Mouse (Mus musculus) liver, postnatal 0 days (tissue): ENCODE results near the gene Phf11d. TPM values are rescaled to one million over a fixed set of nuclear protein-coding genes. Genes with fewer than 3 reads are reported as not detected.
A peak's percentile ranks its signal among the peaks of the same experiment; 100 is the strongest.
"Not testable (repeated sequence)": the region's sequence is repeated elsewhere in the genome, so short reads cannot be mapped to it uniquely, and the experiment has no call there.

Experiments
- ATAC-seq: fragments of 200-750 bp; cut with Nextera tagmentation; 2 replicates; pipeline ENCODE4 v1.8.0; 2017; ENCODE audit warnings: mild to moderate bottlenecking, moderate library complexity
- DNase-seq: peaks from one replicate; pipeline ENCODE4 v3.0.0-alpha.2; 2016
- H3K27ac ChIP-seq: fragments of 300-500 bp; sonication (generic); 2 replicates; pipeline ENCODE4 v1.5.1; 2014; ENCODE audit warnings: antibody characterized with exemption, moderate library complexity, mild to moderate bottlenecking, low read depth
- H3K27me3 ChIP-seq: fragments of 300-500 bp; sonication (generic); 2 replicates; pipeline ENCODE4 v1.6.1; 2014; ENCODE audit warnings: low read length, control low read depth, mixed read lengths; ENCODE audit not compliant: insufficient read depth
- H3K36me3 ChIP-seq: fragments of 300-500 bp; sonication (generic); replicated peaks from 2 replicates; pipeline ENCODE4 v1.6.1; 2014; ENCODE audit warnings: mild to moderate bottlenecking, control low read depth, low read length, moderate library complexity, mixed read lengths; ENCODE audit not compliant: insufficient read depth
- H3K4me1 ChIP-seq: fragments of 300-500 bp; sonication (generic); 2 replicates; pipeline ENCODE4 v1.6.1; 2014; ENCODE audit warnings: antibody characterized with exemption, mild to moderate bottlenecking, control low read depth; ENCODE audit not compliant: insufficient read depth
- H3K4me2 ChIP-seq: fragments of 300-500 bp; sonication (generic); 2 replicates; pipeline ENCODE4 v1.6.1; 2014; ENCODE audit warnings: low read depth, mild to moderate bottlenecking, low read length, moderate library complexity, mixed read lengths
- H3K4me3 ChIP-seq: fragments of 300-500 bp; sonication (generic); 2 replicates; pipeline ENCODE4 v1.5.1; 2014; ENCODE audit warnings: low read depth, low read length
- H3K9ac ChIP-seq: fragments of 300-500 bp; sonication (generic); replicated peaks from 2 replicates; pipeline ENCODE4 v1.6.1; 2014; ENCODE audit warnings: mild to moderate bottlenecking, moderate library complexity
- H3K9me3 ChIP-seq: fragments of 300-500 bp; sonication (generic); 2 replicates; pipeline ENCODE4 v1.6.1; 2016; ENCODE audit warnings: mild to moderate bottlenecking, control low read depth, low read length, mixed read lengths
- CTCF ChIP-seq: sonication (generic); IDR thresholded peaks from 2 replicates; pipeline ENCODE4 v1.5.1; 2016; ENCODE audit warnings: antibody characterized with exemption, low read depth
- EP300 ChIP-seq: IDR thresholded peaks from 2 replicates; pipeline ENCODE4 v1.6.1; 2016; ENCODE audit warnings: antibody characterized with exemption, low read depth, mild to moderate bottlenecking
- WGBS: fragments of 180-500 bp; shearing (Covaris S2); extraction: QIAGEN DNeasy Blood & Tissue Kit; methylation state at CpG from one replicate; pipeline ENCODE4 v1.1.7; 2014; ENCODE audit not compliant: insufficient replicate concordance; 5-methylcytosine and 5-hydroxymethylcytosine counted together
- polyA plus RNA-seq: library from polyadenylated mRNA; unstranded; fragments of >200 nt; fragmentation: Nextera tagmentation; extraction: Ambion mirVana; gene quantifications from 2 replicates; pipeline ENCODE4 v1.2.1, GENCODE M21; 2015

Gene Phf11d
- 2.9 and 3.5 TPM in 2 replicates for polyA plus RNA-seq

- 64% methylated on average over 6 of the region's 6 CpGs for WGBS
- Histone ChIP-seq H3K4me3 (peak within 1 kb of the TSS; percentile 2; the same call in 1 of the 2 replicates), H3K9ac (no peak within 1 kb of the TSS), H3K36me3 (no peaks in the 10 kb centered on the region), H3K4me1 (no peaks in the 10 kb centered on the region), H3K27ac (0 out of 2 replicates have a peak within 1 kb of the TSS, but pooled peaks have one; percentile 5), H3K27me3 (no peaks in the 10 kb centered on the region), H3K4me2 (no peak within 1 kb of the TSS), H3K9me3 (no peaks in the 10 kb centered on the region)
- DNase-seq (no peak), ATAC-seq (peak; percentile 51)
- no peak for TF ChIP-seq EP300
- peak; percentile 11; the same call in 1 of the 2 replicates for TF ChIP-seq CTCF
Observed at GRCm38 (mm10) chr14:59365244-59365644, at the start of gene Phf11d. Gene Phf11d (minus strand): TSS chr14:59365470.

GRCm38 (mm10) chr14:59414979-59415378 lies 49.7 kb upstream of the Phf11d start:
- H3K36me3 ChIP-seq, result peaks cover 62% of the 10 kb centered on the region
- not testable (repeated sequence) for H3K9me3 ChIP-seq, ATAC-seq, H3K4me3 ChIP-seq, H3K27ac ChIP-seq, H3K9ac ChIP-seq, H3K4me1 ChIP-seq, H3K27me3 ChIP-seq, DNase-seq, H3K4me2 ChIP-seq
- WGBS, result 93% methylated on average over 2 of the region's 2 CpGs

- DNase-seq (peak; percentile 28), ATAC-seq (peak; percentile 33)
- Histone ChIP-seq H3K4me3 (no peak overlapping the region), H3K4me2 (no peak overlapping the region), H3K36me3 (peaks cover 19% of the 10 kb centered on the region), H3K4me1 (no peaks in the 10 kb centered on the region), H3K27ac (0 out of 2 replicates have a peak overlapping the region, but pooled peaks have one; percentile 16), H3K9me3 (no peaks in the 10 kb centered on the region), H3K27me3 (no peaks in the 10 kb centered on the region), H3K9ac (no peak overlapping the region)
- TF ChIP-seq EP300, result no peak
- no peak for TF ChIP-seq CTCF
- WGBS, result 49% methylated on average over 2 of the region's 2 CpGs
Observed at GRCm38 (mm10) chr14:59396999-59397398, 31.7 kb upstream of the Phf11d start.

- no peak within 1 kb of the TSS for H3K4me2 ChIP-seq
- H3K27ac ChIP-seq, result no peak within 1 kb of the TSS
- WGBS, result 86% methylated on average over 3 of the region's 3 CpGs
- no peaks in the 10 kb centered on the region for H3K4me1 ChIP-seq
- no peak within 1 kb of the TSS for H3K9ac ChIP-seq
- no peak for TF ChIP-seq CTCF
- no peak for TF ChIP-seq EP300
- peaks cover 8% of the 10 kb centered on the region; the same call in 1 of the 2 replicates for H3K36me3 ChIP-seq
- H3K27me3 ChIP-seq, result no peaks in the 10 kb centered on the region
- DNase-seq (no peak), ATAC-seq (no peak)
- no peaks in the 10 kb centered on the region for H3K9me3 ChIP-seq
- no peak within 1 kb of the TSS for H3K4me3 ChIP-seq
Observed at GRCm38 (mm10) chr14:59395281-59395680, 30.0 kb upstream of the Phf11d start, which contains the start of gene Phf11c. Gene Phf11c (minus strand): TSS chr14:59395381.

- DNase-seq, H3K27ac ChIP-seq, H3K4me1 ChIP-seq, H3K9ac ChIP-seq, H3K36me3 ChIP-seq, H3K4me2 ChIP-seq, ATAC-seq, H3K4me3 ChIP-seq, H3K9me3 ChIP-seq, H3K27me3 ChIP-seq: not testable (repeated sequence)
- WGBS, result 76% methylated on average over 4 of the region's 4 CpGs
- TF ChIP-seq CTCF, result peak; percentile 30; the same call in 1 of the 2 replicates
Observed at GRCm38 (mm10) chr14:59390181-59390580, 24.9 kb upstream of the Phf11d start.

- 53% methylated on average over 1 of the region's 1 CpGs for WGBS
- Histone ChIP-seq H3K27ac (no peak overlapping the region), H3K9me3 (no peaks in the 10 kb centered on the region), H3K4me2 (no peak overlapping the region), H3K36me3 (no peaks in the 10 kb centered on the region), H3K9ac (no peak overlapping the region), H3K27me3 (no peaks in the 10 kb centered on the region), H3K4me1 (no peaks in the 10 kb centered on the region), H3K4me3 (no peak overlapping the region)
- no peak for TF ChIP-seq CTCF
- no peak for TF ChIP-seq EP300
- ATAC-seq (no peak), DNase-seq (no peak)
Observed at GRCm38 (mm10) chr14:59389532-59389931, 24.3 kb upstream of the Phf11d start.
